Mouse (Mus musculus): ENCODE measurements around the gene Celf1. TPM values are rescaled to one million over a fixed set of nuclear protein-coding genes. Genes with fewer than 3 reads are reported as not detected.
A peak's percentile ranks its signal among the peaks of the same experiment; 100 is the strongest.
"Not testable (repeated sequence)": the region's sequence is repeated elsewhere in the genome, so short reads cannot be mapped to it uniquely, and the experiment has no call there.

Gene Celf1
- total RNA-seq, 4 experiments from 2014 or later: 74.4 to 102 (median 89.7) TPM

DNA sequence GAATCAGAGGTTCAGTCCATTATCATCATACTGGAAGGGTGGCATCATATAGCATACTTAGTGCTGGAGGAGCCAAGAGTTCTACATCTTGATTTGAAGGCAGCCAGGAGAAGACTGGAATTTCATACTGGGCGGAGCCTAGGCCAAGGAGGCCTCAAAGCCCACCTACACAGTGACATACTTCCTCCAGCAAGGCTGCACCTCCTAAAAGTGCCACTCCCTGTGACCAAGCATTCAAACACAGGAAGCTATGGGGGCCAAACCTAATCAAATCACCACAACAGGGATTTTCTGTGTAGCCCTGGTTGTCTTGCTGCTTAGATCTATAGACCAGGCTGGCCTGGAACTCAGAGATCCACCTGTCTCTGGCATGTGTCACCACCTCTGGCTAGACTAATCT is 83.8 kb downstream of the Celf1 start:
- DNase-seq: no peak

- DNase-seq: no peak
These were observed 84.9 kb downstream of the Celf1 start for GRCm38 (mm10) chr2:91025081-91025516.

DNA sequence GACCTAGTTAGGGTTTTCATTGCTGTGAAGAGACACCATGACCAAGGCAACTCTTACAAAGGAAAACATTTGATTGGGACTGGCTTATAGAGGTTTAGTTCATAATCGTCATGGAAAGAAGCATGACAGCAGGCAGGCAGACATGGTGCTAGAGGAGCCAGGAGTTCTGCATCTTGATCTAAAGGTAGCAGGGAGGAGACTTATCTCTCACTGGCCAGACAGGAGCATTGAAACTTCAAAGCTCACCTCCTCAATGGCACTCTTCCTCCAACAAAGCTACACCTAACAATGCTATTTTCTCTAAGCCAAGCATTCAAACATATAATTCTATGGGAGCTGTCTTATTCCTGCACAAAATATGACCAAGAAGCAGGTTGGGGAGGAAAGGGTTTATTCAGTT is 86.3 kb downstream of the Celf1 start:
- DNase-seq: no peak

DNA sequence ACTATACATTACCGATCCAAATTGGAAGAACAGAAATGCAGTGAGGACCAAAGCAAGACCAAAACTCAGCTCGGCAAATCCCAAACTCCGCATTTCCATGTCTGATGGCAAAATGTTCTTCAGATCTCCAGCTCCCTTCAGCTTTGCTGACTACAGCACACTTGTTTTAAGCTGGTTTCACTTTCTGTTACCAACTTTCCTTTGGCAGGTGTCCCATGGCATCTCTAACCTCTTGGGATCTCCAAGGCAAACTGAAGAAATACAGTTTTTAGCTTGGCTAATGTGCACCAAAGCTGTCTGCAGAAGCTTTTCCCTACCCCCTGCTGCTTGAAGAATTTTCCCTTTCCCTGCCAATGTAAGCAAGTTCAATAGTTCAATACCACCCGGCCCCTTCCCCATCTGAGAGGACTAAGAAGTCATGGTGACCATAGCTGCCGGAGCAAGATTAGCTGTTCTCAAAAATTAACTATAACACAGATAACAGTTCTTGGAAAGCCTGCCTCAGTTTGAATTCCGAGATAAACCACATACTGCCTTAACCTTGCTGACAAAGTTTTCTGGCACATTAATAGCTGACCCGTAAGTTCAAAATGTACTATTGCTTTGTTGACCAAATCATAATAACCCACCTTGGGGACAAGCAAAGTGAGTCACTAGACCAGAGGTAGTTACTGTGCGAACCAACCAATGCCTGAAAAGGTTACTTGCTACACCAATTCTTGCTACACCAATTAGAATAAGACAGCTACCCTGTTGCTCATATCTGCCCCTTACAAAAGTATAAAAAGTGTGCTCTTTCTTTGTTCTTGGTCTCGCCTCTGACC is 87.4 kb downstream of the Celf1 start:
- DNase-seq: no peak

- DNase-seq: no peak
These were observed 91.0 kb downstream of the Celf1 start for GRCm38 (mm10) chr2:91031216-91031615.

DNA sequence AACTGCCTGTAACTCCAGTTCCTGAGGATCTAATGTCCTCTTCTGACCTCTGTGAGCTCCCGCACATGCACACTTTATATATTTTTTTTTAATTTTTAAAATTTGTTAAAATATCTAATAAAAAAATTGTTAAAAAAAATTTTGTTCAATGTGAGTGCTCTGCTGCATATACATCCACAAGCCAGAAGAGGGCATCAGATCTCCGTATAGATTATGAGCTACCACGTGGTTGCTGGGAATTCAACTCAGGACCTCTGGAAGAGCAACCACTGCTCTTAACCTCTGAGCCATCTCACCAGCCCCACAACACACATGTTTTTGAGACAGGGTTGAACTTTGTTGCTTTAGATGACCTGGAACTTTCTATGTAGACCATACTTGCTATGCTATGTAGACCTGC is 92.8 kb downstream of the Celf1 start:
- no peak for DNase-seq

DNA sequence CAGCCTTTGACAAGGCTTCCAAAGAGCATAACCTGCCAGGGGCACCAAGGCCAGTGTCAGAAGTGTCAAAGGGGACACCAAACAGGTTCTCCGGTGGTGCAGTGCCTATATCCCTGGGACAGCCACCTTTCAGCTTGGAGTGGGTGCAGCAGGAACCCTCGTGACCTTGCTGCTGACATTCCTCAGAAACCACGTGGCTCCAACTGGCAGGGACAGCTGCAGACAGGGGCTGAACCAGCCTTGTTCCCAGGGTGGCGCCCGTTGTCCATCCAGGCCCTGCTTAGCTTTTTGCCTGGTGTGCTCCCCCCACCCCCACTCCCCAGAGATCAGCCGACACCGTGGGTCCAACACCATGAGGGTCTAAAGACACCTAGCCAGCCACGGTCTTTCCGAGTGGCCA is 95.2 kb downstream of the Celf1 start, which contains the start of gene Rapsn:
Gene Rapsn (plus strand): TSS at position 236 of the 400 bp plus-strand sequence.
- peak; percentile 59 for DNase-seq

- no peak for DNase-seq
These were observed 101.6 kb downstream of the Celf1 start for GRCm38 (mm10) chr2:91041786-91042185.

- DNase-seq: no peak
These were observed 102.6 kb downstream of the Celf1 start for GRCm38 (mm10) chr2:91042651-91043398.

- no peak for DNase-seq
These were observed 104.5 kb downstream of the Celf1 start for GRCm38 (mm10) chr2:91044727-91045126.

DNA sequence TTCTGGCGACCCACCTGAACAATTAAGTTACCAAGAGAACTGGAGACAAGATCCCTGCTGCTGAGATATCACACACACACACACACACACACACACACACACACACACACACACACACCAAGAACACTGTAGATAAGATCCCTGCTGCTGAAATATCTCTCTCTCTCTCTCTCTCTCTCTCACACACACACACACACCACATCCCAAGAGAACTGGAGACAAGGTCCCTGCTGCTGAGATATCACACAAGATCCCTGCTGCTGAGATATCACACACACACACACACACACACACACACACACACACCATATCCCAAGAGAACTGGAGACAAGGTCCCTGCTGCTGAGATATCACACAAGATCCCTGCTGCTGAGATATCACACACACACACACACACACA is 105.6 kb downstream of the Celf1 start:
- not testable (repeated sequence) for DNase-seq

DNA sequence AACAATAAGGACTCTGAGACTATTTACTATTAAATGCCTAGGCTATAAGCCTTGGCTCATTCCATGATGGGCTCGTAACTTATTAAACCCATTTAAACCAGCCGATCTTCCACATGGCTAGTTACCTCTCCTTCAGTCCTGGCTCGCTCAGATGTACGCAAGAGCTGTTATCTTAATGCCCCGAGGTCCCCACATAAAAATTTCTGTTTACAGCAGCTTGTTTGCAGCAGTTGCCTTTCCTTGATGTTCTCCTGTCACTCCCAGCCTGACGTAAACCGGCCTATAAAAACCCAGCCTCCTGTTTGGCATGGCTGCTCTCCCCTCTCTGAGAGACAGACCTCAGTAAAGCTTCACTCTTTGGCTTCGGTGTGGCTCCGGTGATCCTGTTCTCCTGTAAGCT is 107.2 kb downstream of the Celf1 start:
- no peak for DNase-seq

DNA sequence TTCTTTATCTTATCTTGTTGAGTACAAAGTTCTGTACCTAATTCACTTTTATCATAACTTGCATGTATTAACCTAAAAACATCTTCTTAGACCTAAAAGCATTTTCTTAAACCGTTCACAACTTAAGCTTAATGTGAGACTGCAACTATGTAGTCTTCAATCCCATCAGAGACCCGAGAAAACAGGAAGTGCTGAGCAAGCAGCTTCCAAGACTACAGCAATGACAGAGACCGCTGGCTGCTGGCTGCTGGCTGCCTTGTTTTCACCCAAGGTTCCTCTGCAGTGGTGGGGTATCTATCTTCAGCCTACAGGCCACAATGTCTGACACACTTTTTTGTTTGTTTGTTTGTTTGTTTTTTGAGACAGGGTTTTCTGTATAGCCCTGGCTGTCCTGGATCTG is 111.7 kb downstream of the Celf1 start:
- no peak for DNase-seq

- no peak for DNase-seq
These were observed 112.6 kb downstream of the Celf1 start for GRCm38 (mm10) chr2:91052752-91053151.

- no peak for DNase-seq
These were observed 113.2 kb downstream of the Celf1 start for GRCm38 (mm10) chr2:91053181-91053933.

- peak; percentile 95 for DNase-seq
These were observed 113.8 kb downstream of the Celf1 start, which contains the start of gene Psmc3 for GRCm38 (mm10) chr2:91053934-91054382. TSS of gene Psmc3 (plus strand) at chr2:91054009.

GRCm38 (mm10) chr2:91058435-91058834 is 118.3 kb downstream of the Celf1 start:
- no peak for DNase-seq

- DNase-seq: no peak
These were observed 119.2 kb downstream of the Celf1 start for GRCm38 (mm10) chr2:91059376-91059775.

- no peak for DNase-seq
These were observed 120.6 kb downstream of the Celf1 start for GRCm38 (mm10) chr2:91060544-91061355.

- DNase-seq: no peak
These were observed 121.8 kb downstream of the Celf1 start for GRCm38 (mm10) chr2:91061849-91062481.

Data from adrenal gland, adult 8-10 months (tissue).